Mouse (Mus musculus) neutrophil, adult 65 days (primary cell): ENCODE results near the gene Deaf1. TPM values are rescaled to one million over a fixed set of nuclear protein-coding genes. Genes with fewer than 3 reads are reported as not detected.

Source experiments
- total RNA-seq: library from RNA; stranded (reverse); gene quantifications from 2 replicates; pipeline ENCODE4 v1.2.4, GENCODE M21; 2023

Gene Deaf1
- 24.8 and 29.7 TPM in 2 replicates for total RNA-seq

GRCm38 (mm10) chr7:141327469-141328372 is at the start of gene Deaf1, which contains the start of gene Tmem80:
Gene Deaf1 (minus strand): TSS chr7:141327690.
Gene Tmem80 (plus strand): TSS chr7:141327739.

GRCm38 (mm10) chr7:141338576-141339131 is 11.2 kb upstream of the Deaf1 start, which contains the start of gene Eps8l2:
Gene Eps8l2 (plus strand): TSS chr7:141338880.

GRCm38 (mm10) chr7:141291921-141292582 is 35.4 kb downstream of the Deaf1 start, which contains the start of gene Drd4:
Gene Drd4 (plus strand): TSS chr7:141292006.

GRCm38 (mm10) chr7:141278766-141279590 is 48.5 kb downstream of the Deaf1 start, which contains the start of gene Sct:
Gene Sct (minus strand): TSS chr7:141279133.

GRCm38 (mm10) chr7:141276546-141276945 is 50.9 kb downstream of the Deaf1 start, which contains the start of gene Cdhr5:
Gene Cdhr5 (minus strand): TSS chr7:141276786.

GRCm38 (mm10) chr7:141265739-141266561 is 61.5 kb downstream of the Deaf1 start, which contains the start of gene Irf7:
Gene Irf7 (minus strand): TSS chr7:141266481.

Other genes with a start within 250 kb of the Deaf1 start
- gene Pkp3, start 249.5 kb downstream of the Deaf1 start, total RNA-seq: 2.4 and 2.6 TPM in 2 replicates
- gene Sigirr, start 227.1 kb downstream of the Deaf1 start, total RNA-seq: 4.4 and 5.0 TPM in 2 replicates
- gene Ano9, start 209.9 kb downstream of the Deaf1 start, total RNA-seq: not detected in 2 replicates
- 5.3 and 7.8 TPM in 2 replicates for gene Ptdss2, start 205.3 kb downstream of the Deaf1 start, total RNA-seq
- 105 and 134 TPM in 2 replicates for gene Rnh1, start 154.8 kb downstream of the Deaf1 start, total RNA-seq
- gene Hras, start 133.7 kb downstream of the Deaf1 start, total RNA-seq: 23.9 and 28.1 TPM in 2 replicates
- 4.2 and 4.5 TPM in 2 replicates for gene Lrrc56, start 133.5 kb downstream of the Deaf1 start, total RNA-seq
- 0.18 TPM in 1 of 2 replicates, not detected in the other for gene Lmntd2, start 113.6 kb downstream of the Deaf1 start, total RNA-seq
- 2.7 and 5.1 TPM in 2 replicates for gene Rassf7, start 111.8 kb downstream of the Deaf1 start, total RNA-seq
- gene Phrf1, start 98.9 kb downstream of the Deaf1 start, total RNA-seq: 89.4 and 114 TPM in 2 replicates
- gene Irf7, start 61.2 kb downstream of the Deaf1 start, total RNA-seq: 21.6 and 37.9 TPM in 2 replicates
- gene Cdhr5, start 50.9 kb downstream of the Deaf1 start, total RNA-seq: not detected in 2 replicates
- gene Sct, start 48.6 kb downstream of the Deaf1 start, total RNA-seq: not detected in 2 replicates
- gene Drd4, start 35.7 kb downstream of the Deaf1 start, total RNA-seq: not detected in 2 replicates
- 7.0 and 7.4 TPM in 2 replicates for gene Tmem80, start within 50 bp of the Deaf1 start, total RNA-seq
- gene Eps8l2, start 11.2 kb upstream of the Deaf1 start, total RNA-seq: 0.47 and 0.66 TPM in 2 replicates
- gene Taldo1, start 64.5 kb upstream of the Deaf1 start, total RNA-seq: 730 and 774 TPM in 2 replicates
- gene Gatd1, start 86.4 kb upstream of the Deaf1 start, total RNA-seq: 15.3 and 17.2 TPM in 2 replicates
- not detected in 2 replicates for gene Cend1, start 101.8 kb upstream of the Deaf1 start, total RNA-seq
- 10.3 and 12.4 TPM in 2 replicates for gene Slc25a22, start 110.2 kb upstream of the Deaf1 start, total RNA-seq
- gene Pidd1, start 116.3 kb upstream of the Deaf1 start, total RNA-seq: 7.9 and 11.7 TPM in 2 replicates
- 574 and 716 TPM in 2 replicates for gene Rplp2, start 119.7 kb upstream of the Deaf1 start, total RNA-seq
- gene Pnpla2, start 127.5 kb upstream of the Deaf1 start, total RNA-seq: 113 and 121 TPM in 2 replicates
- gene Cracr2b, start 133.4 kb upstream of the Deaf1 start, total RNA-seq: 5.1 and 7.2 TPM in 2 replicates
- 9.1 and 14.0 TPM in 2 replicates for gene Cd151, start 139.7 kb upstream of the Deaf1 start, total RNA-seq
- 8.3 and 8.5 TPM in 2 replicates for gene Polr2l, start 147.4 kb upstream of the Deaf1 start, total RNA-seq
- gene Tspan4, start 147.6 kb upstream of the Deaf1 start, total RNA-seq: 1.5 and 3.1 TPM in 2 replicates
- gene Chid1, start 212.2 kb upstream of the Deaf1 start, total RNA-seq: 16.3 and 17.7 TPM in 2 replicates
- 76.8 and 96.1 TPM in 2 replicates for gene Ap2a2, start 234.5 kb upstream of the Deaf1 start, total RNA-seq